Mouse (Mus musculus) kidney, adult 9 months (tissue): ENCODE results near the gene Sfrp2.

Experiments used
- DNase-seq: peaks from one replicate; pipeline ENCODE4 v3.0.0; 2022

Gene Sfrp2

DNA sequence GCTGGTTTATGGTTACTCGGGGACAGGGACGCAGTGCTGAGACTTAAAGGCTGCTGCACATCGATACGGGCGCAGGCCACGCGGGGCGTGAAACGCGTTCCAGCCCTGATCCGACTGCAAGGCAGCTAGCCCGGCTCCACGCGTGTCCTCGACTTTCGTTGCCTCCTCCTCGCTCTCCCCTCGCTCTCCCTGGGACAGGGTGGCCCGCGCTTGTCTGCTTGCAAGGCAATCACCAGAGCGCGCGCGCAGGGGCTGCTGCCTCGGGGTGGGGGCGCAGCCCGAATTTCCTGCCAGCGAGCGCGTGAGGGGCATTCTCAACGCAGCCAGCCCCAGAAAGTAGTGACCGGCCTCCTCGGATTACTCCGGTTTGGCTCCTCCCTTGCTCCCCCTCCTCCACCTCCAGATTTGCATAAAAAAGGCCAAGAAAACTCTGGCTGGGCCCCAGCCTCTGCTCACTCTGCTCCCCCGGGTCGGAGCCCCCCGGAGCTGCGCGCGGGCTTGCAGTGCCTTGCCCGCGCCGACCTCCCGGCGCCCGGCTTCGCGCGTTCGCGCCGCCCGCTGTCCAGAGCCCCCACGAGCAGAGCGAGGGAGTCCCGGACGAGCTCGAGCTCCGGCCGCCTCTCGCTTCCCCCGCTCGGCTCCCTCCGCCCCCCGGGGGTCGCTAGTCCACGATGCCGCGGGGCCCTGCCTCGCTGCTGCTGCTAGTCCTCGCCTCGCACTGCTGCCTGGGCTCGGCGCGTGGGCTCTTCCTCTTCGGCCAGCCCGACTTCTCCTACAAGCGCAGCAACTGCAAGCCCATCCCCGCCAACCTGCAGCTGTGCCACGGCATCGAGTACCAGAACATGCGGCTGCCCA is at the start of gene Sfrp2:
TSS of gene Sfrp2 (plus strand) at position 451 of the 855 bp plus-strand sequence.
- peak; percentile 5 for DNase-seq

DNA sequence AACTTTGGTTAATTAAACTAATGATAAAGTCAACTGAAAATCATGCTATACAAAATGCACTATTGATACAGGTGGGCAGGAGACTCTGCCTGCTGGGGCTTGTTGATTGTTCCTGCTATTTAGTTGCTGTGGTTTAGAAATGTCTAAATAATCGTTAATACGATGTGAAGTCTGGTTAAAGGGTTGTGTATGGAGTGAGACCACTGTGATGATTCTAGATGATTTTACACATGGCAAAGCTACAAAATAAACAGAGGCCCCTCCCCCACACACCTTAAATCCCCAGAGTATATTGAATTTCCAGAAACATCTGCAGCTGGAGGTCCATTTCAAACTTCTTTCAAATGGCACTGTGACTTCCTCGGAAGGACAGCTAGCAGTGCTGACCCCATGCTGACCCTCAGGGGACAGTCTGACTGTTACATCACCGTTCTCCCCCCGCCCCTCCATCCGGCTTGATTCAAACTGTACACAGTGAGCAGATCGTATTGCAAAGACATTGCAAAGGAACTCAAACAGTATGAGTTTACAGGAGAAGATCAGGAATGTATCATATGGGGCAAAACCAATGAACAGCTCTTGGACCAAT is 48.4 kb upstream of the Sfrp2 start:
- DNase-seq: no peak

DNA sequence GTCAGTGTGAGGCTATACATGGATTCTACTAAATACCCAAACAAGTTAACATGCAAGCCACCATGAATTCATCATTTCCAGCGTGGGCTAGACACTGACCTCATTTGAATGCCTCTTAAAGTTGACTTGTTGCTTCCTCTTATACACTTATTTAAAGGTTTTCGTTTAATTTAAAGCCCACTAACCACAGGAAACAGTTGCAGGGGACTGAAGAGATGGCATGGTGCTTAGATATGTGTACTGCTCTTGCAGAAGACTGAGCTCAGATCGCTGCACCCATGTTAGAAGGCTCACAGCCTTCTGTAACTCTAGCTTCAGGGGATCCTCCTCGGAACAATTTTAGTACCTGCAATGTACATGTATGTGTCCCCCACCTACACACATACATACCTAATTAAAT is 47.5 kb upstream of the Sfrp2 start:
- no peak for DNase-seq

DNA sequence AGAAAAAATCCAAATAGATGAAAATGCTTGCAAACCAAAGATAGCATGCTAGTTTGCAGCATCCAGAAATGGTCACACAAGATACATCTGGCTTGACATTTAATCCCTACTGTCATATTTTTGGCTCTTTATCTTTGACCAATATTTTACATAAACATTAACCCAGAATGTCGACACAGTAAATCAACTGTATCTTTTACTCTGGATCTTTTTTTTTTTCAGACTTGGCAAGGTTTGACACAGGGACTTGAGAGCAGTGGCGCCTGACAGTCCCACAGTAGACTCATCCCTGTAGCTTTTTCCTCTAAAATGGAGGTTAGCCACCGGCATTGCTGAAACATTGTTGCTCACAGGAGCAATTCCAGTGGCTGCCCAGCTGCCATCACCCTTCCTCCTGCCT is 37.9 kb upstream of the Sfrp2 start:
- peak; percentile 15 for DNase-seq

DNA sequence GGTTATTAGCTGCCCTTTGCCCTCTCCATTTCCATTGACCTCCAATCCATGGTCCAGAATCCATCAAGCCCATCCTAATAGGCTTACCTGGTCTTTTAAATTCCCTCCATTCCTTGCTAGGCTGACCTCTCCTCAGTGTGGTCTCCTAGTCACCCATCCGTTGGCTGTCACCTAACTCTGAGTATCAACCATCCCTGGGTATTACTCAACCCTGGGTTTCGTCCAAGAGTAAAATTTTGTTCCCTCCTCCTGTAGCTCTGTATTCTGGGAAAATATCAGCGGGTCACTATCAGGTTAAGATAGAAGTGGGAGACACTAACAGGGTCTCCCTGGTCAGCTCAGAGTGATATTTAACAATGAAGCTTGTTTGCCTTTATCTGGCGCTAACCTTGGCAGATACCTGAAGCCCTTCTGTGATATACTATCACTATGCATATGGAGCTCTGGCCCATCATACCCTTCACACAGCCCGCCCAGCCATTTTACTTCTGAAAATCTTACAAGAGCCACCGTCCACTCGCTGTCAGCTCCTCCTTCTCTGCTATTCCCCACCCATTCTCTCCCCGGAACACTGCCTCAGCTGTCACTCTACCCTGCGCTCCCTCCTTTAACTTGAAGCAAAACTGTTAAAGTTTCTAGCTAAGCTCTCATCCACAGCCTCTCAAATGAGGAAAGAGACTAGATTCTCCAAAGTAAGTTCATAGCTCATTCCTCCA is 37.3 kb upstream of the Sfrp2 start:
- DNase-seq: no peak

DNA sequence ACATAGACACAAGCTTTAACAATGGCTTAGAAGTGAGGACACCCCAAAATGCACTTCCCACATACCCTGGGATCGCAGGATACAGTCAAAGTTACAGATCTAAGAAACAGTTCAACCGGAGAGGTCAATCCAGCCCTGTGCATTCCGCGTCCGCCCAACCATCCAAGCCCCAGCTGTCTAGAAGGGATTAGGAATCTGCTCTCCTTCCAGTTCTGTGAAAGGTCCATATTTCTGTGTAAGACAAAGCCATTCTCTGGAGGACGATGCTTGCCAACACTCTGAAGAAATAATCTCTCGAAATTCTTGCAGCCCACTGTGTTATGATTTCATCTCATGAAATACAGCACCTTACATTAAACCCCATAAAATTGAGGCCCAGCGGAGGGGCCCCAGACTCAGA is 32.1 kb upstream of the Sfrp2 start:
- no peak for DNase-seq

DNA sequence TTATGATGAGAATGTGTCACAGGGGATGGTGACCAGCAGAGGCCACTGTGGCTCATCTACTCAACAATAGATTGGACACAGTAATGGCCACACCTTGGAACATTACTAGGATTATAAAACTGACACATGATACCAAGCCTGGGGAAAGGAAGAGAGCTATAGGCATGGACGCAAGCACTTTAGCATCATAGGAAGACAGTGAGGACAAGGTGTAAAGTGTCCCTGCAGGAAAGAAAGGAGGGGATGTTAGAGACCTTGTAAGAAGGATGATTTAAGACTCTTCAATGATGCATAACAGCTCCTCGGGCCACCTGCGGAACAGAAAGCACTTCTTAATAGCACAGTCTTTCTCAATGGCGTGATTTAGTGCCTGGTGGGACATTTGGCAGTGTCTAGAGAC is 29.1 kb upstream of the Sfrp2 start:
- DNase-seq: no peak

DNA sequence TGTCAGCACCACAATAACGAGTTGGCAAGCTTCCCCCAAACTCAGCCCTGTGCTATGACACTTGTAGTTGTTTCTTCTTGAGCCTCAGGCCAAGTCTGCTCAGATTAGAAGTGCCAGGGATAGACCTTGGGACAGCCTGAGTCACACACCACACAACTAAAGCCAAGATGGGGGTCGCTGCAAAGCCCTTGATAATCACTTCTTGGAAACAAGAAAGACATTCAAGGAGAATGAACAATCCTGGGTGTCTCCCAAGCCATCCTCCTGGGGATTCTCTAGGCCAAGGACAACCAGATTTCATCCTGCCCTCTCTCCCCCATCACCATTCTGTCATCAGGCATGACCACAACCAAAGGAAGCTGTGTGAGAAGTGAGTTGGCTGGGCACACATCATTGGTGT is 25.9 kb upstream of the Sfrp2 start:
- no peak for DNase-seq

DNA sequence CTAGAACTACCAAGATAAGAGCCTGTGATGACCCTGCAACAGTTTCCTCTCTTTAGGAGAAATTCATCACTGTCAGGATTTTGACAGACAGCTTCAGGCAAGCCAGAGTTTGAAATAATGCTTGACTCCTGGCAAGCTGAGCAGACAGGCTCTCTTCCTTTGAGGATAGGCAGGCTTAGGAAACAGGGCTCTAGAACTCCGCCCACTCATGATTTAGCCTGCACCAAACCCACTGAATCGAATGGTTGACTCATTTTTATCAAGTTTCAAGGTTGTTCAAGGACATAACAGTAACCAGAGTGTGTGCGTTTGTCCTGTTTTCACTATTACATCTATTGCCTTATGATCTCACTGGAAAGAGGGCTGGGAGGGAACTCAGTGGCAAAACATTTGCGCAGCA is 18.8 kb upstream of the Sfrp2 start:
- DNase-seq: no peak

DNA sequence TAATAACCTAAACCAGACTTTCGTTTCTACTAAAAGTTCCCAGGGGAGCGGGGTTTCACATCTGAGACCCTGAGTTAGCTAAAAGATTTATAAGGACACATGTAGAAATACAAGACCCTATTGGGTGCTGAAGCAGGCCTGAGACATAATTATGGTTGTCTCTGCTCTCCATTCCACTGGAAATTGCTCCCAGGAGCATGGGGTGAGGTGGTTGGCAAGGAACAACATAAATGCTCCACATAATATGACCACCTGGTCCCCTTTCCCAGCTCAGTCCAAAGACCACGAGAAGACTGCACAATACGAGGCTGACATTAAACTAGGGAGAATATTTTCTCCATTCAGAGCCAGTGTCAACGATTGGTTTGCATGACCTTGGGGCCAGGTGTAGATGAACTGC is 18.2 kb upstream of the Sfrp2 start:
- no peak for DNase-seq

DNA sequence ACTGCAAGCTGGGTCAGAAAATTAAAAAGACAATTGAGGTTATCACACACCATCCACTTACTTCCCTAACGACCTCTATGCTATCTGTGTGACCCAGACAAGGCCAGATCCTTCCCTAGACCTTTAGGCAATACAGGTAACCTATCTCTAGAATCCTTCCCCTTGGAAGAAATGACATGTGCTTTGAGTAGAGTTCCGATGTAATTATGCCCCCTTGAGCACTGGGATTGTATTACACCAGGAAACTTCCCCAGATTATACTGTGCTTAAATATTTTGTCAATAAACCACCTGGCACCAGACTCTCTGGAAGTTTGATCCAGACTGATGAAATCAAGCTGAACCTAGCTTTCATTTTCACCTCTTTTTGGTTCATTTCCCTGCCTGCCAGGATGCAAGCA is 14.5 kb upstream of the Sfrp2 start:
- DNase-seq: peak; percentile 9

DNA sequence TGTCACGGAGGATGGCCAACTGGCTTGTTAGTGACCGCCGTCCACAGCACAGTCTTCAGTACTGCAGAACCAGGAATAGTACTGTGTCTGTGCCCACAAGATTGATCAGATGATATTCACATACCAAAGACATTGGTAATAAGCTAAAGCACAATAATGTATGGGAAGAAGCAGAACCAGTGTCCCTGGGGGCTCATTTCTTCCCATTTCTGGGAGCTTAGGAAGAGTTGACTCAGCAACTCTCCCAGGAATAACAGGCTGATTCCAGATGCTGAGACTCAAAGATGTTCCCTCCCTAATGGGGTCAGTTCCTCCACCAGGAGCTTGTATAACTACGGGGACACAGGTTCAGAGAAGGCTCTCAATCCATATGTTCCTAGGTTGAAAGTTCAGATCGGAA is 13.9 kb upstream of the Sfrp2 start:
- DNase-seq: no peak

DNA sequence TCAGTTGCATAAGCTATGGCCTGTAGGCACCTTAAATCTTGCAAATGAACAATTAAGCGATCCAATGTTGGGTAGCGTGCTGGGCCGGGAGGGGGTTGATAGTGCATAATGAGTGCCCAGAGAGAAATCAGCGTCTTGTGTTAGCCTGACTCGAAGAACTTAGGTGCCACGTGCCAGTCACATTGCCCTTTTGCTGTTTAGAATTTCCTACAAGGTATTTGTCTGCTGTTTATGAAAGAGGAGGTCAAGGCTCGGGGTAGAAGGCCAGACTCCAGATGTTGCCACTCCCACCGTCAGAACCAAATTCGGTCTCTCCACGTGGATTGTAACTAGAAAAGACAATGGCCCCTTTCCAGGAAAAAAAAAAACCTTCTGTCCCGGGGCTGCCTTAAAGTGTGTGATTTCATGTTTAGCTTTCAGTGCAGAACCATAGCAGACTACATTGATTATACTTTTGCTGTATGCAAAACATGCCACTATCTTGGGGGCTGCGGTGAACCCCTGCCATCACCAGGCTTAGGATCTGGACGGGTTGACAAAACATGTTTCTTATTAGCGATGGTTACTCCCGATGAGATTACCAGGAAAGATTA is 11.0 kb upstream of the Sfrp2 start:
- DNase-seq: no peak

DNA sequence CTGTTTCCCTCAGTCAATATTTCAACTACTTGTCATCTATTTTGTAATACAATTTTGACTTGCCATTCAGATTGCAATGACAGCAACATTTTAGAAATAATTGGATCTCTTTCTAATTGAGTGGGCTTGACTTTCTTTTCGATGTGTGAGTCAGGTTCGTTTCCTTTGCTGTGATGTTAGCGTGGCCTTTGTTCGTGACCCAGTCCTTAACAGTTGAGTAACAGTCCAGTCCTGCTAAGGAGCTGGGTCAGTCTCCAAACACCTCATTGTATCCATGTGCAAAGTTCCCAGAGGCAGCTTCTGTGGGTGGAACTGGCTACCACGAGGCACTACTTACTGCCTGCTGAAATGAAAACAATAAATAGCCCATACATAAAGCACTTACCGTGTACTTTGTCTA is 10.5 kb upstream of the Sfrp2 start:
- no peak for DNase-seq

DNA sequence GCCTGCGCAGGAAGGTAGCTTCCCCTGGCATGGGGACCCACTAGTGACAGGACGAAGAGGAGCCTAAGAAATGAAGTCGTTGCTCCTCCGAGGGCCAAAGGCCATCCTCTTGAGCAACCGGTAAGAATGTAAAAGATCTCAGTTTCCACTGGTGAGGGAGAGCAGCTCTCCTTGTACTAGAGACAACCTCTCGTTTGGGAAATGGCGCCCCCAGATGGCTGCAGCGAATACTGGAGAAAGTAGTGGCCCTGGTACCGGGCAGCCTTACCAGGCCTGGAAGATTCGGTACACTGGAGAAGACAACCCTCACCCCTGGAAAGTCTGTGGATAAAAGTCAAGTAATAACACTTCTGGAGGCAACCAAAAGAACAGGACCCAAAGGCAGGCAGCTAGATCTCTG is 3.8 kb upstream of the Sfrp2 start:
- no peak for DNase-seq

DNA sequence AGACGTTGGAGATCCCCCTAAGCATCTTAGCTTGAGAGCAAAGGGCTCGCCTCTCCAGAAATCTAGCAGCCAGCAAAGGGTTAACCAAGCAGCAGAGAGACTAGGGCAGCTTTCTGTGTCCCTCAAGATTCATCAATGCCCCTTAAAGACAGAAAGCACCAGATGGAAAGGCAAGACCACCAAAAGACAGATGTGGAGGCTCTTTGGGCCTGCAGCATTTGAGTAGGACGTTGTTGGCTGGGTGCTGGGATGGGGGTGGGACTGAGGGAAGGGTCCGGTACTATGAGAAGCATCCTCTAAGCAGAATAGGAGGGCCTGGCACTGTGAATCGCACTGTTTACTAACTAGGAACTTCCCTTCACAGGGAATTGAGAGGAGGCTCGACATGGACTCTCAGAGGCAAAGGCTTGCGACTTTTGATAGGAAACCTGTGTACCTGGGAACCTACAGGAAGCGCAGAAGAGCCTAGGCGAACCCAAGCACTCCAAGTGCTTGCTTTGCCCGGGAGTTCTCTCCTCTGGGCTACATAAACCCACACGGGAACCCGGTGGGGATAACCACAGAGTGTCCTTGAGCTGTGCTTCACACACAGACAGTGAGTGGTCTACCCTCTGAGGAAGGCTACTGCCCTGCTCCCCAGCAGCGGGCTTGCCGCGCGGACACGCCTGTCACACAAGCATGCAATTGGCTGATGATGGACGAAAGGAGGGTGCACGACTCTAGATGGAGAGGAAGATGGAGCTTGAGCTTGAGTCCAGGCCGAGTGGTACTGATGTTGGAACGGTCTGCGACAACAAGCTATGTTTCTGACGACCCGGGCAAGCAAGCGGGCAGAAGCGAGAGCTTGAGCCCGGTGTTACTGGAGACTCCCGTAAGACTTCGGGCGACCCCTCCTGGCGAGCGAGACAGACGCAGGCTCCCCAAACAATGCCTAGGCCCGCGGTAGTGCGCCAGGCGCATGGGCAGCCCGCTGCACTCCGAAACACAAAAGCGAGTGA is 2.3 kb upstream of the Sfrp2 start:
- peak; percentile 47 for DNase-seq

DNA sequence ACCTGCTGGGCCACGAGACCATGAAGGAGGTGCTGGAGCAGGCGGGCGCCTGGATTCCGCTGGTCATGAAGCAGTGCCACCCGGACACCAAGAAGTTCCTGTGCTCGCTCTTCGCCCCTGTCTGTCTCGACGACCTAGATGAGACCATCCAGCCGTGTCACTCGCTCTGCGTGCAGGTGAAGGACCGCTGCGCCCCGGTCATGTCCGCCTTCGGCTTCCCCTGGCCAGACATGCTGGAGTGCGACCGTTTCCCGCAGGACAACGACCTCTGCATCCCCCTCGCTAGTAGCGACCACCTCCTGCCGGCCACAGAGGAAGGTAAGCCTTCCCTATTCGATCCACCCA is 577 bp downstream of the Sfrp2 start:
- DNase-seq: no peak

DNA sequence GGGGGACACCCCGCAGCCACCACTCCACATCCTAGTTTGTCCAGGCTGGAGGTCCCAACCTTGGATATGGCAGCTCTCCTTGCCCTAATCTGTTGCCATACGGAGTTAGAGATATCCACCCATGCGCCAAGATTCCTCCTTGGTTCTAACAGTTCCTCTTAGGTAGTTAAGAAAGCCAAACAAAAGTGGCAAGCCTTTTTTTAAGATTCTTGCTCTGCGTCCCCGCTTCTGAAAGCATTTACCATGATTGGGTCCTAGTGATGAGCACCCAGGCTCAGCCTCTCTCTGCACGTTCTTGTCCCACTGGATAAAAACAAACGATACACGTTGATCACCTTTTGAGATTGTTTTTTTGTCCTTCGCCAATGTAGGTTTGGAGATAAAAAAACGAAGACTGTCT is 1.0 kb downstream of the Sfrp2 start:
- no peak for DNase-seq

DNA sequence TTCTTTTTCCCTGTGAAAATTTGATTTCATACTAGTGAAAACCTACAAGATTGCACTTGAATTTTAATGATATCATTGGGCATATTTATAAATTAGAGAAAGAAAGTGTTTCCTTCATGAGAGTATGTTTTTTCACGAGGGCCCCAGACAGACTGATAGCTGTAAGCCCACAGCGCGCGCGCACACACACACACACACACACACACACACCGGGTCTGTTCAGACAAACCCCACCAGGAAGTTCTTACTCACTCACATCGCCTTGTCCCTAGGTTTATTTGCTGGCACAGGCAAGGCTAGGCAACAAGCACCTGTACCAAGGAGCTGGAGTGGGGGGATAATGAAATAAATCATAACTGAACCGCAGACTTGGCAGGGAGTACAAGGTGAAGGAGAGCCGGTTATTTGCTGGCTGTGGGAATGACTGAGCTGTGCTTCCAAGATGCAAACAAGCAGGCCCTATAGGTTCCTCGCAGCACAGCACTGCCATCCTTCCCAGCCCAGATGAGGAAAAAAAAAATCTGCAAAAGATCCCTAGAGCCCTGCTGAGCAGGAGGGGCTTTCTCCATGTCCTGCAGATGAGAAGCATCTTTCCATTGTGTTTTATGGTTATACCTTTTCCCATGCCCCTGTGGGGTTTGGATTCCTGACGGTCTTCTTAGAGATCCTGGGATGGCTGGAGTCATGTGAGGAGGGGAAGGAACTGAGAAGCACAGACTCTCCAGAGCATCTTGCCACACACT is 2.3 kb downstream of the Sfrp2 start:
- DNase-seq: no peak

DNA sequence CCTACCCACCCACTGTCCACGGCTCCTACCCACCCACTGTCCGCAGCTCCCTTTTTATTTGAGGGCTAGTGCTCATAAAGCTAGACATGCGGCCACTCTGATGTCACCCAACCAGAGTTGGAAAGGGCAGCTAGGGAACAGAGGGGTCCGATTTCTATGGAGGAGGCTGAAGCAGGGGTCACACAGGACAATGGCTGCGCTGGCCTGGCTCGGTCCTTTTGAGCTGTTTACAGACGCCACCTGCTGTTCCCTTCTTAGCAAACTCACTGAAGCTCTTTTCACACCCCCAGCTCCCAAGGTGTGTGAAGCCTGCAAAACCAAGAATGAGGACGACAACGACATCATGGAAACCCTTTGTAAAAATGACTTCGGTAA is 2.9 kb downstream of the Sfrp2 start:
- DNase-seq: no peak

DNA sequence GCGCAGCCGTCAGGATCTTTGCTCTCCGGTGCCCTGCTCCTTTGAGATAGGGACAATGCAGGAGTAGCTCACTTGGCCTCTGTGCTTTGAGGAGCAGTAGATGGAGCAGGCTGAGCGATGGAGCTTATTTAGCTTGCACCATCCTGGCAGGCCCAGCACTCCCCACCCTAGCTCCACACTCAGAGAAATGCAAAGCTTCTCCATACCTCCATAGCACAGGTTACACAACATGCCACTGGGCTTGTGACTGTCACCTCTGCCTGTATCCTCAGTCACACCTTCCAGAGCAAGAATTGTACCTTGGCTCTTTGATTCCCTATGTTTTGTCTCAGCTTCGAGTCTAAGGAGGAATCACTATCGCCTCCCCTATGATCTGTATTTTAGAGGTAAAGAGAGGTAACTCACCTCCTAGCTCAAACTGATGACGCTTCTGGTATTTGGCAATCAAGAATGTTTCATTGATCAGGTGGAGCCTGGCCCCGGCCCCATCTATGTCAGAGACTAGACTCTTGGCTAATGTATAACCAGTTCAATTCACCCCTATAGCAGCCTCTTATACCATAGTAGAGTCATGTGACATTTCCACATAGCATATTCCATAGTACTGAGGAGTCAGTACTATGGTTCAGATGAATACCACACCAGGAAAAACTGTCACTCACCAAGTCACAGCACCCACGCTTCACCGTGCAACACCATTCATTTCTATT is 5.2 kb downstream of the Sfrp2 start:
- DNase-seq: no peak
